Mouse (Mus musculus) small intestine, adult 2 months (tissue): ENCODE measurements around the gene Cdt1.

Source experiments
- CTCF ChIP-seq: fragments of 200-500 bp; IDR thresholded peaks from 2 replicates; pipeline ENCODE4 v1.5.1; 2012; ENCODE audit warnings: low read depth, mild to moderate bottlenecking, control low read depth, inconsistent platforms, low read length, moderate library complexity, mixed read lengths; ENCODE audit not compliant: insufficient replicate concordance, insufficient read length; ENCODE audit errors: extremely low read depth
- POLR2A ChIP-seq: fragments of 200-500 bp; IDR thresholded peaks from 2 replicates; pipeline ENCODE4 v1.6.1; 2012; ENCODE audit warnings: low read depth, mild to moderate bottlenecking, control low read depth, inconsistent platforms, low read length, moderate library complexity

- TF ChIP-seq CTCF (no peak), POLR2A (no peak)
Measured at GRCm38 (mm10) chr8:122537812-122538211, 30.0 kb upstream of the Cdt1 start.
